Mouse (Mus musculus) right cerebral cortex, postnatal 36 days (tissue): Measurements from ENCODE around the gene Plcd1.

Source experiments
- DNase-seq, 2 experiments: peaks; one replicate each; pipeline ENCODE4 v3.0.0; 2022; ENCODE audit warnings: low spot score in 2 of 2, mixed read lengths in 1 of 2

Gene Plcd1

DNA sequence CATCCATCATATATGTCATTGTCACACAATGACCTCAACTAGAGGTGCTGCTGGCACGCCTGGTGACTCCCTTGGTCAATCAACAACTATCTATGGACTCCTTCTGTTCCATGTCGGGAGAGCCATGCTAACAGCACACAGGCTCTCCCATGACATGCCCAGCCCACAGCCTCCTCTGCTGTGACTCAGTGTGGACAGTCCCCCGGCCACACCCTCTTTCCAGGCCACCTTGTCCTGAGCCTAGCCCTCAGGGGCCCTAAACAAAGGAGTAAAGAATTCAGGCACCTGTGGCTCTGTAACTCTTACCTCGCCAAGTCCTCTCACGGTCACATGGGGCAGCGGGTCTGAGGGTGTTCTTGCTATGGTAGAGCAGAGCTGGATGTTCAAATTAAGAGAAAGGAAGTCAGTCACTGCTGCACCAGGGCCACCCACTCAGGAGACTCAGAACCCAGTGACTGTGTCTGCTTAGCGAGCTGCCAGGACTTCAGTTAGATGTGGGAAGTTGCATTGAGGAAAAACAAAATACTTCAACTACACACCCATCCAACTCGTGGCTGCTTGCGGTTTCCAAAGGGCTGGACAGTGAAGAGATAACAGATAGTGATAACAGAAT, 39.2 kb downstream of the Plcd1 start:
- DNase-seq, result no peak

DNA sequence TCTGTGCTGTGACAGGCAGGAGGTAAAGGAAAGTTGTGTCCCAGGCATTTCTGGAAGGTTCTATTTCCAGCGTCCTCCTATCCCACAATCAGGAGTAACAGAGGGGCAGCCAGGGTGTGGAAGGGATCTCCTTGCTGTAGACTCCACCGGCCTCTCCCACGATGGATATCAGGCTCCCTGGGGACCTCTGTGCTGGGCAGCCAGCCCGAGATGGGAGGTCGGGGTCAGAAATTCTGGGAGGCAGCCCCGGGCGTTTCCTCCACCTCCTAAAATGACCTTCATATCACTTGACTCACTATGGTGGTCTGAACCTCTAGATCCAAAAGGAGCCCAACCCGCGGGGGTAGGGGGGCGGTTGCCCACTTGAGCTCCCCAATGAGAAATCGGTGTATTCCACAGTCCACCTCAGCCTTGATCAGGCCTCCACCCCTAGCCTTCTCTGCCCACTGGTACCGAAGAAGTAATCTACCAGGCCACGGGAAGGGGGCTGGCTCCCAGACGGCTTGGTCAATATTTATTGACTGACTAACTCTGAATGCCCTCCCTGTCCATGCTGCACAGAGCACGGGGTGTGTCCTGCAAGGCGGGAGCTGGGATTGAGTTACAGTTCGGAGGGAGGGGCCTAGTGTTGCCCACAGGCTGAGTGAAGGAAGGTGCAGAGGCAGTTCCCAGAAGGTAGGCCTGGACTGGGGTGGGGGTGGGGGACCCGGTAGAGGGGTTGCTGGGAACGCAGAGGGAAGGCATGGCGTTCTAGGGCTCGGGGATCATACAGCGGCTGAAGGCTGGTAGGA, 41.0 kb downstream of the Plcd1 start, which contains the start of gene Vill:
Vill (plus strand) TSS at position 625 of the 791 bp plus-strand sequence.
- no peak for DNase-seq

DNA sequence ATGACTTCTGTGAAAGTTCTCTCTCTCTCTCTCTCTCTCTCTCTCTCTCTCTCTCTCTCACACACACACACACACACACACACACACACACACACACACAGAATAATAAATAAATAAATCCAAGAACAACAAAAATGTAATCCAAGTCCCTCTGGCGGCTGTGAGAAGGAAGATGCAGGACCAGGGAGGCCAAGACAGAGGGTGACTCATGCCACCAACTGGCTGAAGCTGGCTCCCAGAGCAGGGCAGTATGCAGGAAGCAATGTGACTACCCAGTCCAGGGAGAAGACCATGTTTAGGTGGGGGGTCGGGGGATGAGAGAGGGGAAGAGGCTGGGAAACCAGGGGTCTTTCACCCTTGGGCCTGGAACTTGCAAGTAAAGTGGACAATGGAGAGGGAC, 42.1 kb downstream of the Plcd1 start:
- no peak for DNase-seq

DNA sequence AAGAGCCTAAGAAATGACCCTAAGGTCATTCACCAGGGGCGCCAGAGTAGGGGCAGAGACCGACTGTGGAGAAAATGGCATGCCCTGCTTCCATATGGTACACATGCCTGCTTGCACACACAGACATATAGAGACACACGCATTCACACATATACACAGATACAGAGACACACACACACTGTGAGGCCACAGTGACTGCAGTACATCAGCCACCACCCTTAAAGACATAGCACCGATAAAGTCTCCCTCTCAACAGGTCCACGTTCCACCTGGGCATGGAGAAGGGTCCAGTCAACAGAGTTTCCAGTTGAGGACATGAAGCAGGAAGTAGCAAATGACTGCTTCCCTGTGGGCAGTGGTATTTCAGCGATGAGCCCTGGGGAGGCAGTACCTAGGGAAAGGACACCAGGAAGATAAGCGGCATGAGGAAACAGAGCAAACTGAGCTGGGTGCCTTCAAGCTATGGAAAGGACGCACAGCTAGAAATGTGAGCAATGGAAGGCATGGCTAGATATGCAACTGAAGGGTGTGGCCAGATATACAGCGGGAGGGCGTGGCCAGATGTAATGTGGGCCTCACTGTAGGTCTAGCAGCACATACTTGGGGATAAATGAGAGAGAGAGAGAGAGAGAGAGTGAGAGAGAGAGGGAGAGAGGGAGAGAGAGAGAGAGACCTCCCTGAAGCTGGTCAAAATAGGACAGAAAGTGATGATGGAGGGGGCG, 45.0 kb downstream of the Plcd1 start:
- DNase-seq, result no peak

DNA sequence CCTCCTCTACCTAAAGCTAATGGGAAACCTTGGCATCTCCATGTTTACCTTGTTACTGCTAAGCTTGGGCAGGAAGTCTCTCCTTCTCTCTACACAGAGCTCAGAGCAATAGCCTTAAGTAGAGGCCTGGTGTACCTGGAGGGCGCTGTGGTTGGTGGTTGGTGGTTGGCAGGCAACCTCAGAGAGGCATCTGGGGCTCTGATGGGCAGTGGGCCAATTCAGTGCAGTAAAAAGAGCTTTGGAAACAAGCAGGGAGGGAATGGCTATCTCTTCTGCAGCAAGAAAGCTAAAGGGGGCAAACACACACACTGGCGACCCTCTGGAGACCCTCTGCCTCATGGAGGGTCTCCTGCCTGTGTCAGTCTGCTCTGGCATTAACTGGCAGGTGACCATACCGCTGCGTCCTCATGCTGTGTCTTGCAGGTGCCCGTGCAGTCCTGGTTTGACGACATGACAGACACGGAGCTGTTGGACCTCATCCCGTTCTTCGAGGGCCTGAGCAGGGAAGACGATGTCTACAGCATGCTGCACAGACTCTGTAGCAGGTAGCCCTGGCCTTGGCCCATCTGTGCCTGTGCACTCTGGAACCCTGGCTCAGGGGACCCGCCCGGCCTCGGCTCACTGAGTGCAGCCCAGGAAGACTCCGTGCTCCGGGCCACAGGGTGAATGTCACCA, 53.1 kb downstream of the Plcd1 start:
- DNase-seq, result no peak

DNA sequence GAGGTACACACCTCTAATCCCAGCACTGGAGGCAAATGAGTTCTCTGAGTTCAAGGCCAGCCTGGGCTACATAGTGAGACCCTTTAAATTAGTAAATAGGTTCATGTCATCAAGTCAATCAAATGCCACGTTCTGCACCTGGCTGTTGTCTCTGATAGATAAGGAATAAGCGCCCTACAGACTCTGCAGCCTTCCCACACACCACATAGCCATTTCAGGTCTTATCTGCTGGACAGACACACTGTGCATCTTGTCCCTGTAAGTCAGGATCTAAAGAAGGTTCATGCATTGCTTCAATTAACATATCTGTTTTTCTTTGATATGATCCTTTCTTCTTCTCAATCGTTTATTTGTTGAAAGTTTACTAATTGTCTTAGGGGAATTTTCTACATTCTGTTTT, 54.7 kb downstream of the Plcd1 start:
- DNase-seq, result no peak

DNA sequence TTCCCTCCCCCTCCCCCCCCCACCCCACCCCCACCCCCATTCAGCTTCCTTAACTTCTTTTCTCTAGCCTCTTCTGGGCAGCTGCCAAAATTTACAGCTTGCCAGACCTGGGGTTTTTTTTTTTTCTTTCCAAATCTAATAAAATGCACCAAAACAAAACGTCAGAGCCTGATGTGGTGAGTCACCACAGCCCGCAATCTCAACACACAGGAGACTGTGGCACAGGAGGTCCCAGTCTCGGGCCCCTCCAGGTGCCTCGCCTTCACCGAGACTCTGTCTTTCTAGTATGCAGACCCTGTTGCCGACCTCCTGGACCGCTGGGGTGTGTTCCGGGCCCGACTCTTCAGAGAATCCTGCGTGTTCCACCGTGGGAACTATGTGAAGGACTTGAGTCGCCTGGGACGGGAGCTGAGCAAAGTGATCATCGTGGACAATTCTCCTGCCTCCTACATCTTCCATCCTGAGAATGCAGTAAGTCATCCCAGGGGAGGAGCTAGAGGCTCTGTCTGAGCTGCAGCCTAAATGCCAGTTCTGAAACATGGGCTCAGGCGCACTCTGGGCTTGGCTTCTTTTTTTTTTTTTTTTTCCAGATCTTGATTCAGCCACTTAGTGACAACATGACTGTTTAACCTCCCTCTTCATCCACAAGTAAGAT, 56.1 kb downstream of the Plcd1 start:
- peak in 1 of 2 experiments; percentile 48 for DNase-seq

DNA sequence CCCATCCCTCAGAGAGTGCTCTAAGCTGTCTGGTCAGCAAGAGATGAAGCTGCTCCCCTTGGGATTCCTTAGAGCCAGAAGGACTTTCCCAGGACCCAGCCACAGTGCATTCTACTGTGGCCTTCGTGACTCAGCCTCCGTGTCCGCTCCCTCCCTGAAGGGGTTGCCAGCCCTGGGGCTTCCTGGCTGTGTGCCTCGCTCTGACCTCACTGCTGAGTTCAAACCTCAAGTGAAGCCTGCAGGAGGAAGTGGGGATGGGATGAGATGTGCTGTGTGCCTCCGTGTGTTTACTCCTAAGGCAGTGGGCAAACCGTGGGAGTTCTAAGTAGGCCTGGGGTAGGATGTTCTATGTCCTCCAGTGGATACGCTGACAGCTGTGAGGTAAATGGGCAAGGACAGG, 57.5 kb downstream of the Plcd1 start:
- DNase-seq, result no peak

DNA sequence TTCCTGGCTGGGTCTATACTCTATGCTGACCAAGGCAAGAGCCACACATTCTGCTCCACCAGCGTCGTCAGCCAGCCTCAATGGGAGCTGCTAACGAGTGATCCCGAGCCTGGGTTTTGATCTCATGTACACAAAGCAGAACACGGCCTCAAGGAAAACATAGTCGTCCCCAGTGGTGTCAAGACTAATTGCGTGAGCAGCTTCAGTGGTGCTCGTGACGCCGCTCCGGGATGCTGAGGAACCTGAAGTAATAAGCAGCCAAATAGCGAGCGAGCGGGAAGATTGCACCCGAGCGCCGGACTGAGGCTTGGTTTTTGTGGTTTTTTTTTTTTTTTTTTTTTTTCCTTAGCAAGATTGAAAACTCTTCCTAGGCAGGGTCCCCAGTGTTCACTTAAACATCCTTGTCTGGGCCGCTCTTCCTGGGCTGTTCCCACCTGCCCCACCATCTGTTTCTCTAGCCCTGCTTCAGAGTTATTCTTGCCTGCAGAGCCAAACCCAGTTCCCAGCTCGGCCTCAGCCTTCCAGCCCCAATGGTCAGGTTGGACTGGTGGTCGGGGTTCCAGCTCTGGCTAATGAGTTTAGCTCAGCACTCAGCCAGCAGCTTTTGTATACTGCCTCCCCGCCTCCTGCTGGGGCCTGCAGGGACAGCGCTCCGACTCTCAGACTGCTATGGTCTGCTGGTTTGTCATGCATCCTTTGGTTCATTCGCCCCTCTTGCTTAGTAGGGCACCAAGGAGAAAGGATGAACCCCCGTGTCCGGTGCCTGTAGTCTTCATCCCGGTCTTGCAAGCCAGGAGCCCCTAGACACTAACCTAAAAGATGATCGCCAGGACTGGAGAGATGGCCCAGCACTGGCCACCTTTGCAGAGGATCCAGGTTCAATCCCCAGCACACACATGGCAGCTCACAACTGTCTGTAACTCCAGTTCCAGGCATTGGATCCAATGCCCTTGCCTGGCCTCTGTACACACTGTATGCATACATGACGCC, 58.3 kb downstream of the Plcd1 start:
- DNase-seq, result no peak

DNA sequence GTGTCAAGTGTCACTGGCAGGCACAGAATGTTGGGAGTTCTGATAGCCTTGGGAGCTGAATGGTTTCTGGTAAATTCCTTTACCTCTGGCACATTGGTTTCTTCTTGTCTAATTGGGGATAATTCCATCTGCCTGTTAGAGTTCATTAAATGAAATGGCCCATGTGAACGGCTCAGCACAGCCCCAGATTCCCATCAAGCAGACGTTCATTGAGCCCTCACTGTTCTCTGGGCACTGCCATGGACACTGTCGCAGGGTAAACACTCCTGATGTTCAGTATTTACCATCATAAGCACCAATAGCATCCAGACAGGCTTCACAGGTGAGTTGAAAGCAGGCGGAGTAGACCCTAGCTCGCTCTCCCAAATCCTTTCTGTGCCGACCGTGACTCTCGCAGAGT, 59.2 kb downstream of the Plcd1 start:
- DNase-seq, result no peak

DNA sequence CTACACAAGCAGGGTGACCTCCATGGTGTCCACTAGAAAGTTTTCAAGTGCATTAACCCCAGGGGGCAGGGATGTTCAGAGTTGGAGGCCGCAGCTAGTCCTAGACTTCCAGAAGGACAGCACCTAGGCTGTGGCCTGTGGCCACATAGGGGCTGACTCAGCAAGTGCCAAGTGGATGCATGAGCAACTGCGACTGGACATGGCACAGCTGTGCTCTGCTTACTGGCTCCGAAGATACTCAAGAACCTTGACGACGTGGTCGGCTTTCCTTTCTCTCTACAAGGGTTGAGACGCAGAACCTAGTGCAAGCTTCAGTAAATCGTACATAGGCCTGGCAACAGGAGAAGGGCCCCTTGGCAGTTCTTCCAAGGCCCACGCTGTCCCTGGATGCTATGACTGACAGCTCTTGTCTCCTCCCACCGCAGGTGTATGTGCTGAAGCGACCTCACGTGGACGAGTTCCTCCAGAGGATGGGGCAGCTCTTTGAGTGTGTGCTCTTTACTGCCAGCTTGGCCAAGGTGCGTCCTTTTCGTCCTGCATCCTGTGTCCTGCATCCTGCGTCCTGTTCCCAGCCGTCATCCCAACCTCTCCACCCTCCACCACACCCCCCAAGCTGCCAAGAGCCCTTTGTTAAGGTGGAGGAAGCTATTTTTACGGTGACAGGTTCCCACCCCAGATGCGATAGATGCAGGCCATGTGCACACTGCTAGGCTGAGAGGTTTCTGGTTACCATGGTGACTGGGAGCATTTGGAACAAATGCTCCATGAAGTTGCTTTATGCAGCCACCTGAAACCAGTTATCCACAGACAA, 60.0 kb downstream of the Plcd1 start:
- DNase-seq, result peak; percentile 38 to 49

DNA sequence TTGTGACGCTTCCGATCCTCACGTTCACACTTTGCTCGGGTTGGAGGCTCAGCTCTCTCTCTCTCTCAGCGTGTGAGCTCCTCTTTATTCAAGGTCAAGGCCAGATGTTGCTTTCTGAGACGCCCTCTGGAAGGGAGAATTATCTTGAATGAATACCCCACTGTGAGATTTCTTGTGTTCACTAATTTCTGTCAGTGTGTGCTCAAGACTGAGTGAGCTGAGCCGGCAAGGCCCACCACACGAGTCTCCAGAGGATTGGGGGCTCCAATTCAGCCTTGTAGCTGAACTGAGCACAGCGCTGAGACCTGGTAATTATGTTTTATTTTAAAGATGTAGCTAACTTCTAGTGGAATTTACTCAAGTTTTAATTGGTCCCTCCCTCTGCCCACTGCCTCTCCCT, 60.8 kb downstream of the Plcd1 start:
- no peak for DNase-seq

DNA sequence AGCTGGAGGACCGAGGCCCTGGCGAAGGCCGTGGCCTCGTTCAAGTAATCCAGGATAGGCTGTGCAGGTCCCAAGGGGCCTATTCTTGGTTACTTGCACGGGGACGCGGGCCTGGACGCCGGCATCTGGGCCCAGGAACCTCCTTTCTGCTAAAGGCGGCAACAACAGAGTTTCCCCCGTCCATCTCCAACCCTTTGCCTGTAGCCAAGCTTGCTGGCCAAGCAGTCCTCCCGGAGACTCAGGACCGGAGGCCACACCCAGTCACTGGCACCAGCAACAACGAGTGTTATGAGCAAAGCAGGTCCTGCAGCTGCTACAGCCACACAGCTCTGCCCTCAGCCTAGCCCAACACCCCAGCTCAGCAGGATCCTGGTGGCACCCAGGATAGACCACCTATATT, 61.5 kb downstream of the Plcd1 start:
- no peak for DNase-seq

DNA sequence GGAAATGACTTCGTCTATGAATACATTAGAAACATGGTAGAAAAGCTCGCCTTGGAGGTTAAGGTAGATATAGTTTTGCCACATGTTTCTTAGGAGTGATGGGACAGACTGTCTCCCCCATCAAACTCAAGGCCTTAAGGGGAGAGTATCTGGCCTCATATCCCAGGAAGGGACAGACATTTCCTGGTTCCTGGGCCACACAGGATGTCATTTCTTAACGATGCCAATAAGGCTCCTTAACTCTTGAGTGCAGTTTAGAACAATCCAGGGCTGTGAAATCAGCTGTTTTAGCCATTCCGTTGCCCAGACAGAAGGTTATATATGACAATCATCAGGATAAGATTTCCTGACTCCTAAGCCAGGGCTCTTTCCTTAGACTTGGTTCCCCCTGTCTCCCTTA, 62.3 kb downstream of the Plcd1 start:
- DNase-seq, result no peak

DNA sequence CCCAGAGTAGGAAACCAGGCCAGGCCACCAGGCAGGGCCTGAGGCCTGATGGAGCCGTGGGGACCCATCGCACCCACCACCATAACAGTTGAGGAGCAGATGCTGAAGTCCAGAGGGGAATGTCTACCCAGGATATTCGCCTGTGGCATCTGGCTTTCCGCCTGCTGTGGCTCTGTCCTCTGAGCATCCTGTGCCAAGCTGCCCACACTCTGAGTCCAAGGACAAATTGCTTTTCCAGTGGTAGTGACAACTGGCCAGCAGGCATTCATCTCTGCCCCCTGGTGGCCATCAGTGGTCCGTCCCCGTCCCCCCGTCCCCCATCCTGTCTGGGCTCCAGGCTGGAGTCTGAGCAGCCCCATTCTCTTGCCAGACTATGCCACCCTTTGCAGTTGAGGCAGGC, 63.7 kb downstream of the Plcd1 start:
- no peak for DNase-seq

DNA sequence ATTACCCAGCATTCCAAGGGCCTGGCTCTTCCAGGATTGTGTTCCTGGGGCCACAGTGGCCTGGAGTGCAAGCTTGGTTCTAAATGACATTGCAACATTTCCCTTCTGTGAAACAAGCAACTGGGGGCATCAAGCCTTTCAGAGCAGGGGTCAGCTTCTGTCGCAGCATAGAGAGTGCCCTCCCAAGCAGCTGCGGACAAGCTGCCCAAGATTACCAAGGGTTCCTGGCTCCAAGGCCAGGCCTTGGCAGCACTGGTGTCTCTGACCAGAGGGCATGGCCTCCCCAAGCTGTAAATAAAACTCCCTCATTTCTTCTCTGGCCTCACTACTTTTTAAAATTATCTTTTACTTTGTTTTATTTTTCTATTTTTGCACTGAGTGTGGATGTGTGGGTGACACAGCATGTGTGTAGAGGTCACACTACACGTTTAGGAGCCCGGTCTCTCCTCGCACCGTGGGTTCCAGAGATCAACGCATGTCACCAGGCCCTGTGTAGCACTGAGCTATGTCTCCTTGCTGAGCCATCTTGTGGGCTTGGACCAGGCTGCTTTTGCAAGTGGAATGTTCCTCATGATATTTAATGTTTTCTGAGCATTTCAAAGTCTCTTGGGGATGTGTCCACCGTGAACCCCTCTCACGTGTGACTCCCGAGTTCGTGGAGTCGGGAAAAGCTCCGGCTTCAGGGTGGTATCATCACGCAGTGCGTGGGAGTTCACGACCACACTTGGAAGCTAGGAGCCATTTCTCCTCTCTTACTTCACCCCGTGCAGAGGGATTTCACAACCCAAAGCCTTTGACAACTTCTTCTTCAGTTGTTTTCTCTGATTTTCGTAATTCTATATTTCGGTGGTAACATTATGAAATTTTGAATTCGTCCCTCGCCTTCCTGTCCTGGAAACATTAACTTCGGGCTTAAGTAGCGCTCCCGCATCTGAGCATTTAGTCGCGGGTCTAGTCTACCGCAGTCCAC, 64.8 kb downstream of the Plcd1 start:
- no peak for DNase-seq

DNA sequence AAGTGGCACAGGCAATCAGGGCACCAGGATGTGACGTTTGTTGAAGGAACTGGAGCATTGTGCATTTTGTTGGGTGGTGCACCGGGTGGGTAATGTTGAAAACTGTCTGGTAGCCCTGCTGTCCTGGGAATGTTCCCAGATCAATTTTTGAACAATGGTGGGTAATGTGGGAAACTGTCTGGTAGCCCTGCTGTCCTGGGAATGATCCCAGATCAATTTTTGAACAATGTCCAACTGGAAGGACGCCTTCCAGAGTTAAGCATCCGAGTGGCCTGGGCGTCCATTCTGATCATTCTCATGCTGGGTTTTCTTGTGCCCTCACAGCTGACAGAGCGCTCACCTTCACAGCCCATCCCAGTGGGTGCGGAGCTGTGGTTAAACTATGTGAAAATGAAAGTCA, 66.0 kb downstream of the Plcd1 start:
- no peak for DNase-seq

DNA sequence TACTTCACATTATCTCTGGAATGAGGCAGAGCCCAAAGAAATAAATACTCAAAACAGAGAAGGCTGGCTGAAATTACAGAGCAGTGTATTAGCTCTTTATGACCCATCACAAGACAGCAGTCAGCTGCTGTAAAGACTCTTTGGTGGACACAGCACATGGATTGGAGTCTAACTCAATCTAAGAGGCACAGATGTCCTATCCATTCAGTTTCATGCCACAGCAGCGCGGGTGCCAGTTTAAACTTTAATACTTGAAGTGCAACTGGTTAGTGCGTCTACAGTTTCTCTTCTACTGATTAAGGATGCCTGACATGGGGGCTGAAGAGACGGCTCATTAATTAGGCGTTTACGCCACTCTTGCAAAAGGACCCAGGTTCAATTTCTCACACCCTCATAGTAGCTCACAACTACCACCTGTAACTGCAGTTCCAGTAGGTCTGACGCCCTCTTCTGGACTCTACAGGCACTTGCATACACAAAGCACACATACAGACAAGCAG, 67.4 kb downstream of the Plcd1 start:
- DNase-seq, result no peak
